In the genomic region with DNA sequence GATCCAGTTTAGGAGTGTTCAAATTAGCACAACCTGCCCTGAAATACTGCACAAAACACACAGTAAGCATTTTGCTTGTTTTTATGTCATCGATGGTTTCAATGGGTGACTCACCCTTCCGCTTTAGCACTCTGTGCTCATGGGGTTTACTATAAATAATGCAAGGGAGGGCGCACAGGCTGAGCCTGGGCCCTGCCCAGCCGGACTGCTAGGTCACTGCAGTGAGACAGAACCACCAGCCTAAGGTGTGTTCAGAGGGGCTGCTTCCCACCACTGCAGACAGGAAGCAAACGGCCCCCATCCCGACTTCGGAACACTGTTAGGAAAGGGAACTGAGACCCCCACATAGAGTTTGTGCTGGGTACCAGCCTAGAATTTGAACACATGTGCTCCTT, we compare ENCODE assay signal across 10 mouse cellular contexts. TPM values are rescaled to one million over a fixed set of nuclear protein-coding genes. Genes with fewer than 3 reads are reported as not detected.
DNase-seq lines count a peak whose midpoint lies in the region; ATAC-seq and TF ChIP-seq lines count a peak whose summit lies in the region.
"Had no signal": no experiment of that assay in that cellular context is flagged by ENCODE, and none has a peak within 500 bp of the region (broad histone marks: within the 10 kb centered on the region; RNA-seq: fewer than 3 reads in every experiment).

No protein-coding gene starts in this region.

- peak; percentile 77 for DNase-seq in gastrocnemius, adult 2 months
- DNase-seq in gastrocnemius, postnatal 36 days: no peak
- DNase-seq in lung, postnatal 14 days: no peak
- DNase-seq in kidney, postnatal 10 days: peak; percentile 10
- DNase-seq in spleen, postnatal 14 days (ENCODE audit: low spot score in 2 of 2): no peak
- no peak for DNase-seq in thymus, postnatal 25 days

- peak overlapping the region; percentile 44 for H3K4me3 ChIP-seq in gastrocnemius, adult 2 months
- H3K4me3 ChIP-seq in lung, embryonic 16.5 days (ENCODE audit: low read length): no peak overlapping the region
- H3K4me3 ChIP-seq: limb, embryonic 13.5 days had no signal

- no peak overlapping the region for H3K4me2 ChIP-seq in lung, embryonic 16.5 days (ENCODE audit: low read depth, low read length)
- H3K4me2 ChIP-seq: hindbrain, embryonic 14.5 days; limb, embryonic 13.5 days had no signal

- H3K4me1 ChIP-seq in lung, embryonic 16.5 days (replicated peaks; ENCODE audit: control insufficient read depth, insufficient read depth, low read length): peaks cover 2% of the 10 kb centered on the region

- peak overlapping the region; percentile 96 for H3K27ac ChIP-seq in gastrocnemius, adult 2 months
- H3K27ac ChIP-seq in lung, embryonic 16.5 days (ENCODE audit: low read length): no peak overlapping the region
- H3K27ac ChIP-seq: hindbrain, embryonic 14.5 days; limb, embryonic 13.5 days had no signal

- 79% methylated on average over 7 of the region's 7 CpGs for WGBS in lung, embryonic 16.5 days

- 0 out of 2 replicates have a peak, but pooled peaks have one; percentile 41 for ATAC-seq in lung, embryonic 16.5 days (ENCODE audit: low read depth)
- ATAC-seq in inflammation-experienced regulatory T-cells, adult 6 months: no peak

- TF ChIP-seq CTCF in gastrocnemius, adult 2 months (IDR thresholded peaks at IDR 0.05): no peak

- no peaks in the 10 kb centered on the region for H3K9me3 ChIP-seq in lung, embryonic 16.5 days (ENCODE audit: control insufficient read depth, low read length)
- H3K9me3 ChIP-seq: limb, embryonic 13.5 days had no signal

- intact Hi-C loops in gastrocnemius, adult 2 months (cut with DNase I): no loop called here
- intact Hi-C loops in gastrocnemius, postnatal 36 days (cut with DNase I): loop anchor here (5.0 kb wide), 1 partner anchor 80 kb away; no protein-coding TSS in a partner anchor

- H3K27me3 ChIP-seq in lung, embryonic 16.5 days (ENCODE audit: control insufficient read depth, insufficient read depth, low read depth, low read length): no peaks in the 10 kb centered on the region; the same call in 1 of the 2 replicates

- H3K36me3 ChIP-seq in lung, embryonic 16.5 days (ENCODE audit: control insufficient read depth, insufficient read depth, low read length): no peaks in the 10 kb centered on the region
- H3K36me3 ChIP-seq: limb, embryonic 13.5 days had no signal

- no peak overlapping the region for H3K9ac ChIP-seq in lung, embryonic 16.5 days (ENCODE audit: low read length)
- H3K9ac ChIP-seq: hindbrain, embryonic 14.5 days; limb, embryonic 13.5 days had no signal

RNA-seq across cellular contexts. Expression of a gene that starts 18.6 kb away (rescaled TPM):
- total RNA-seq in gastrocnemius, adult 2 months (2021): 100 to 1,000 TPM; 163 to 166 TPM
- total RNA-seq in gastrocnemius, postnatal 36 days (2021): 100 to 1,000 TPM; 129 to 168 TPM
- 13.3 and 18.4 TPM in 2 replicates for polyA plus RNA-seq in lung, embryonic 16.5 days (2015; fragmentation: Nextera tagmentation; extraction: Ambion mirVana)
- not detected for polyA plus RNA-seq in inflammation-experienced regulatory T-cells, adult 6 months (2017; shearing (Covaris generic))

Comparison
In these comparisons a context has a peak if more than half of its experiments do, and no peak if none do; other contexts are left out.
1. DNase-seq: peak in gastrocnemius, adult 2 months (single experiment) and kidney, postnatal 10 days (single experiment); none in gastrocnemius, postnatal 36 days (0 of 2), lung, postnatal 14 days (single experiment), spleen, postnatal 14 days (0 of 2) and thymus, postnatal 25 days (single experiment).